Mouse (Mus musculus) liver, embryonic 14.5 days (tissue): ENCODE results near the gene Kif12.

Source experiments
- CTCF ChIP-seq: IDR thresholded peaks from 2 replicates; pipeline ENCODE4 v1.5.1; 2016; ENCODE audit warnings: antibody characterized with exemption, low read depth, control low read depth
- EP300 ChIP-seq: IDR thresholded peaks from 2 replicates; pipeline ENCODE4 v1.6.1; 2016; ENCODE audit warnings: antibody characterized with exemption, low read depth

DNA sequence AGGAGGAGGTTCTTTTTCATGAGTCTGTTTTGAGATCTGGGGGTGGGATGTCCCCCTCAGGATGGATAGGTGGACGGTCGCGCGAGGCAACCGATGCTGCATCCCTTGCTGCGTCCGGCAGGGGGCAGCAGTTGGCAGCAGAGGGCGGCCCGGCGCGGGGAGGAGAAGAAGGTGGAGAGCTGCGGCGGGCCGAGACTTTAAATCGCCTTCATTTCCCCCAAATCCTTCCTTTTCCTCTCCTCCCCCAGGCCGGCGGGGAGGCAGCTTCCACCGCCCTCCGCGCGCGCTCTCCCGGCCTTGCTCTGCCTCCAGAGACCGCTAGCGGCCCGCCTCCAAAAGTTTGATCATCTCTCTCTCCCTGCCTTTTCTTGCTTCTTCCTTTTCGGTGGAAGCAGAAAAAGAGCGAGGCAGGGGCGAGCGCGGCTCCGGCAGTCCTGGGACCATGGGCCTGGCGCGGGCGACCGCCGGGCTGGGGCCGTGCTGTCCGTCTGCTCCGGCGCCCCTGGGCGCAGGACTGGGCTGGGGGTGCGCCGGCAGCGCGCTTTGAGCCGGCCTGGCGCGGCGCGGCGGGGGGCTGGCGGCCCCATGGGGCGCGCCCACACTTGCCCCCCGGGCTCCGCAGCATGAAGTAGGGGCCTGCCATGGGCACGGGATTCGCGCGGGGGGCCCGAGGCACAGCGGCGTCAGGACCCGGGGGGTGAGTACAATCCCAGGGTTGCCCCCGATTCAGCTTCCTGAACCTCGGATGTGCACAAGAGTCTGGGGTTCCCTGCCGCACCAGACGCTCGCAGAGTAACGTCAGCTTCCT, 43.5 kb upstream of the Kif12 start:
- TF ChIP-seq EP300 (no peak), CTCF (peak; percentile 90)
